Mouse (Mus musculus) myocyte (in vitro differentiated cells): Measurements from ENCODE around the gene Auts2. TPM values are rescaled to one million over a fixed set of nuclear protein-coding genes. Genes with fewer than 3 reads are reported as not detected.

Source experiments
- H3K27me3 ChIP-seq: one replicate; pipeline ENCODE4 v1.6.1; 2011; ENCODE audit not compliant: control insufficient read depth, insufficient read depth, insufficient read length
- H3K36me3 ChIP-seq: one replicate; pipeline ENCODE4 v1.6.1; 2011; ENCODE audit not compliant: control insufficient read depth, insufficient read depth
- H3K4me2 ChIP-seq: one replicate; pipeline ENCODE4 v1.6.1; 2011; ENCODE audit warnings: low read depth, control low read depth
- H3K4me3 ChIP-seq: one replicate; pipeline ENCODE4 v1.5.1; 2011; ENCODE audit warnings: mild to moderate bottlenecking, control low read depth, moderate library complexity
- H3K79me2 ChIP-seq: one replicate; pipeline ENCODE4 v1.6.1; 2011; ENCODE audit not compliant: control insufficient read depth, insufficient read depth
- H3ac ChIP-seq: one replicate; pipeline ENCODE4 v1.6.1; 2011; ENCODE audit not compliant: control insufficient read depth, insufficient read length
- CEBPB ChIP-seq: IDR thresholded peaks from 2 replicates; pipeline ENCODE4 v1.6.1; 2011; ENCODE audit warnings: mild to moderate bottlenecking, moderate library complexity; ENCODE audit not compliant: poor library complexity, insufficient read depth, severe bottlenecking
- E2F4 ChIP-seq: IDR thresholded peaks from one replicate; pipeline ENCODE4 v1.6.1; 2011; ENCODE audit warnings: mild to moderate bottlenecking, control low read depth, moderate library complexity; ENCODE audit not compliant: insufficient read depth
- MAX ChIP-seq: IDR thresholded peaks from one replicate; pipeline ENCODE4 v1.6.1; 2011; ENCODE audit warnings: low read depth, mild to moderate bottlenecking, control low read depth
- MYOD1 ChIP-seq, 3 experiments: IDR thresholded peaks; one replicate each; pipeline ENCODE4 v1.6.1; 2011; ENCODE audit warnings: control low read depth in 2 of 3, low read depth in 2 of 3, mild to moderate bottlenecking in 2 of 3, moderate library complexity in 1 of 3; ENCODE audit not compliant: insufficient read length in 2 of 3, control insufficient read depth in 1 of 3
- MYOG ChIP-seq, 3 experiments: IDR thresholded peaks; one replicate each; pipeline ENCODE4 v1.6.1; 2011; ENCODE audit warnings: control low read depth in 2 of 3, low read depth in 2 of 3, mild to moderate bottlenecking in 2 of 3; ENCODE audit not compliant: insufficient read length in 2 of 3, control insufficient read depth in 1 of 3, insufficient read depth in 1 of 3
- POLR2A ChIP-seq: IDR thresholded peaks from one replicate; pipeline ENCODE4 v1.6.1; 2011; ENCODE audit warnings: low read depth, mild to moderate bottlenecking, control low read depth, moderate library complexity; ENCODE audit not compliant: insufficient read length
- POLR2AphosphoS2 ChIP-seq: IDR thresholded peaks from one replicate; pipeline ENCODE4 v1.6.1; 2011; ENCODE audit warnings: low read depth, control low read depth; ENCODE audit not compliant: insufficient read length
- REST ChIP-seq: IDR thresholded peaks from one replicate; pipeline ENCODE4 v1.6.1; 2011; ENCODE audit warnings: mild to moderate bottlenecking, control low read depth, moderate library complexity; ENCODE audit not compliant: insufficient read depth, insufficient read length
- SRF ChIP-seq: IDR thresholded peaks from one replicate; pipeline ENCODE4 v1.6.1; 2011; ENCODE audit warnings: low read depth; ENCODE audit not compliant: control insufficient read depth, insufficient read length
- TCF12 ChIP-seq: IDR thresholded peaks from one replicate; pipeline ENCODE4 v1.6.1; 2011; ENCODE audit warnings: mild to moderate bottlenecking, control low read depth; ENCODE audit not compliant: poor library complexity, insufficient read depth, severe bottlenecking
- TCF3 ChIP-seq: IDR thresholded peaks from one replicate; pipeline ENCODE4 v1.6.1; 2011; ENCODE audit warnings: low read depth, control low read depth; ENCODE audit not compliant: insufficient read length
- USF1 ChIP-seq: IDR thresholded peaks from one replicate; pipeline ENCODE4 v1.6.1; 2011; ENCODE audit warnings: low read depth, mild to moderate bottlenecking, control low read depth, moderate library complexity
- polyA plus RNA-seq: library from polyadenylated mRNA; unstranded; fragments of >200 nt; fragmentation: generic; extraction: Trizol; gene quantifications from one replicate; pipeline ENCODE4 v1.2.1, GENCODE M21; 2012; ENCODE audit warnings: missing spikeins

Auts2 gene
- polyA plus RNA-seq, 1 experiment, result 8.0 TPM

DNA sequence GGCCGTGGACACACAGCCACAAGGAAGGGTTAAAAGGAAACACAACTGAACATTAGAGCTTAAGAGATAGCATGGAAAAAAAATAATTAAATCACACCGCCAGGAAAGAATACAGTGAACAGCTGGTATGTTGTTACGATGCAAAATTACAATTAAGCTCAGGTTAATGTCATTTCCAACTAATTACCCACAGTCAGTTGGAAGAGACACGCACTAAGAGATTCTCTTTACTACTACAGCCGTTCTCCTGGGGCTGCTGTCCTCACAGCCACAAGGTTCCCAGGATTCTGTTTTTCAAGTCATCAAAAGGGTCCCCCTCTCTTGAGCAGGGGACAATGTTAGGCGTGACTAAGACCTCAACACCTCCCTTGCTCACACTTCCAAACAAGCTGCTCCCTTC is 25.3 kb downstream of the Auts2 start:
- H3K4me2 ChIP-seq, result no peak overlapping the region
- H3K27me3 ChIP-seq, result no peaks in the 10 kb centered on the region
- H3K4me3 ChIP-seq, result no peak overlapping the region
- H3ac ChIP-seq, result no peak overlapping the region
- H3K79me2 ChIP-seq, result no peaks in the 10 kb centered on the region
- no peaks in the 10 kb centered on the region for H3K36me3 ChIP-seq
- TF ChIP-seq CEBPB (no peak), E2F4 (no peak), REST (no peak), POLR2AphosphoS2 (no peak), MYOG (IDR thresholded peaks at IDR 0.05; ENCODE audit: control insufficient read depth in 1 of 3, insufficient read depth in 1 of 3, insufficient read length in 2 of 3, low read depth in 2 of 3) (no peak), MAX (no peak), TCF3 (no peak), POLR2A (no peak), MYOD1 (IDR thresholded peaks at IDR 0.05; ENCODE audit: control insufficient read depth in 1 of 3, insufficient read length in 2 of 3, low read depth in 2 of 3) (no peak), TCF12 (no peak), USF1 (no peak), SRF (no peak)

DNA sequence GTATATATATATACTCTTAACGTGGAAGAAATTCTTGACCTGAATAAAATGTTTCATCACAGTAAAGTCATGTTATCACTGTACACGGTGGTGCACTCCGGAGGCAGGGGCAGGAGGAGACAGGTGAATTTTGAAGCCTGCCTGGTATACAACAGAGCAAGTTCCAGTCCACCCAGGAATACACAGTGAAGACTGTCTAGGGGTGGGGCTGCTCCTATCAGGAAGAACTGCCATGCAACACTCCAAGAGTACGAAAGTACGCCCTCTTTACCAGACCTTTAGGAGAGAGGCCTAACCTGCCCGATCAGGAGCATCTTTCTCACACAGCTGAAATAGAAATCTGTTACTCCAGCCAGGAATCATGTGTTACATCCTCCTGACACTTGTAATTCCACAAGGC is 28.6 kb downstream of the Auts2 start:
- Histone ChIP-seq H3K4me2 (no peak overlapping the region), H3K79me2 (no peaks in the 10 kb centered on the region), H3ac (no peak overlapping the region), H3K36me3 (no peaks in the 10 kb centered on the region), H3K4me3 (no peak overlapping the region), H3K27me3 (no peaks in the 10 kb centered on the region)
- TF ChIP-seq POLR2A (no peak), TCF12 (no peak), SRF (no peak), E2F4 (no peak), MYOD1 (IDR thresholded peaks at IDR 0.05; ENCODE audit: control insufficient read depth in 1 of 3, insufficient read length in 2 of 3, low read depth in 2 of 3) (no peak), MAX (no peak), CEBPB (no peak), POLR2AphosphoS2 (no peak), REST (no peak), MYOG (IDR thresholded peaks at IDR 0.05; ENCODE audit: control insufficient read depth in 1 of 3, insufficient read depth in 1 of 3, insufficient read length in 2 of 3, low read depth in 2 of 3) (no peak), USF1 (no peak), TCF3 (no peak)

DNA sequence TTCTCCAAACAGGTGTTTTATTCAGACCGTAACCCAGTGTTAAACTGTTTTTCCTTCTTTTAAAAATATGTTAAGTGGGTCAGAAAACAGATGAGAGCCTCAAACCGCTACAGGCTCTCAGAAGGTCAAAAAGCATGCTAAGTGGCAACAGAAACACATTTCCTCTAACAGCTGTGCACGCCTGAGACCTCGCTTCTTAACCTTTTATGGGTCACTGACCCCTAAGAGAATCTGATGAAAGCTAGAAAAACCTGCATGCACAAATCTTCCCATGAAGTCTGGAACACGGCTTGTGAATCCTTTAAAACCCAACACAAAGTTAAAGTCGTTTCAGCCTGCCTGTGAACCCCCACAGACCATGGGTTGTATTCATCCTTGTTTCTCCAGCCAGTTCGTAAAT is 29.9 kb downstream of the Auts2 start:
- H3K36me3 ChIP-seq, result no peaks in the 10 kb centered on the region
- no peaks in the 10 kb centered on the region for H3K79me2 ChIP-seq
- H3K4me3 ChIP-seq, result no peak overlapping the region
- H3K4me2 ChIP-seq, result no peak overlapping the region
- no peaks in the 10 kb centered on the region for H3K27me3 ChIP-seq
- H3ac ChIP-seq, result no peak overlapping the region
- TF ChIP-seq E2F4, result no peak
- no peak for TF ChIP-seq MYOD1 (IDR thresholded peaks at IDR 0.05; ENCODE audit: control insufficient read depth in 1 of 3, insufficient read length in 2 of 3, low read depth in 2 of 3)
- TF ChIP-seq MAX, result no peak
- no peak for TF ChIP-seq CEBPB
- no peak for TF ChIP-seq TCF12
- no peak for TF ChIP-seq SRF
- TF ChIP-seq POLR2A, result no peak
- TF ChIP-seq USF1, result no peak
- no peak for TF ChIP-seq TCF3
- TF ChIP-seq MYOG (IDR thresholded peaks at IDR 0.05; ENCODE audit: control insufficient read depth in 1 of 3, insufficient read depth in 1 of 3, insufficient read length in 2 of 3, low read depth in 2 of 3), result no peak
- TF ChIP-seq POLR2AphosphoS2, result no peak
- TF ChIP-seq REST, result no peak

DNA sequence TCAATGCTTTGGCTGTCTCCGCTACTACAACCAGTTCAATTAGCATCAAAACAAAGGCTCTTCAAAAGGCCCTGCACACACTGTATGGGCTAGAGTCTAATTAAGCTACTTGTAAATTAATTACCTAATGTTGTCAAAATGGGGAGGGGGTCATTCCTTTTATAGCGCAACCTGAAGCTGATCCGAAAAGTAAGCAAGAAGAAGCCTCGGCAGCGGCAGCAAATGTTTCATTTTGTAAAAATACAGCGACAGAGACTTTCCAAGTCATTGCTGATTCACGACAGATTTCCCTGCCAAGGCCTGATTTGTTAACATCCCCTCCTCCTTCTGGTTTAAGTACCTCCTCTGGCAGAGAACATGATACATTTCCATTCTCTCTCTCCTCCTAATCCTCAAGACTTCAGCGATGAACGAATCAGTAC is 33.7 kb downstream of the Auts2 start:
- Histone ChIP-seq H3K4me2 (no peak overlapping the region), H3ac (no peak overlapping the region), H3K79me2 (no peaks in the 10 kb centered on the region), H3K36me3 (no peaks in the 10 kb centered on the region), H3K4me3 (no peak overlapping the region), H3K27me3 (no peaks in the 10 kb centered on the region)
- TF ChIP-seq SRF, result no peak
- no peak for TF ChIP-seq POLR2AphosphoS2
- no peak for TF ChIP-seq USF1
- TF ChIP-seq TCF3, result no peak
- TF ChIP-seq REST, result no peak
- no peak for TF ChIP-seq TCF12
- TF ChIP-seq MYOG (IDR thresholded peaks at IDR 0.05; ENCODE audit: control insufficient read depth in 1 of 3, insufficient read depth in 1 of 3, insufficient read length in 2 of 3, low read depth in 2 of 3), result no peak
- no peak for TF ChIP-seq POLR2A
- no peak for TF ChIP-seq CEBPB
- no peak for TF ChIP-seq MAX
- TF ChIP-seq MYOD1 (IDR thresholded peaks at IDR 0.05; ENCODE audit: control insufficient read depth in 1 of 3, insufficient read length in 2 of 3, low read depth in 2 of 3), result no peak
- TF ChIP-seq E2F4, result no peak
